Mouse (Mus musculus) left cerebral cortex, adult 18-20 months (tissue): ENCODE data around the gene F8. TPM values are rescaled to one million over a fixed set of nuclear protein-coding genes. Genes with fewer than 3 reads are reported as not detected.

Experiments used
- DNase-seq, 2 experiments: peaks; one replicate each; pipeline ENCODE4 v3.0.0; 2021 to 2022; ENCODE audit warnings: low spot score in 2 of 2, mixed read lengths in 1 of 2
- total RNA-seq, 2 experiments: library from RNA; stranded (reverse); gene quantifications; 2 replicates each; pipeline ENCODE4 v1.2.3; 2021

F8 gene
- total RNA-seq, 2 experiments from 2014 or later, result 3.0 to 3.4 TPM

DNA sequence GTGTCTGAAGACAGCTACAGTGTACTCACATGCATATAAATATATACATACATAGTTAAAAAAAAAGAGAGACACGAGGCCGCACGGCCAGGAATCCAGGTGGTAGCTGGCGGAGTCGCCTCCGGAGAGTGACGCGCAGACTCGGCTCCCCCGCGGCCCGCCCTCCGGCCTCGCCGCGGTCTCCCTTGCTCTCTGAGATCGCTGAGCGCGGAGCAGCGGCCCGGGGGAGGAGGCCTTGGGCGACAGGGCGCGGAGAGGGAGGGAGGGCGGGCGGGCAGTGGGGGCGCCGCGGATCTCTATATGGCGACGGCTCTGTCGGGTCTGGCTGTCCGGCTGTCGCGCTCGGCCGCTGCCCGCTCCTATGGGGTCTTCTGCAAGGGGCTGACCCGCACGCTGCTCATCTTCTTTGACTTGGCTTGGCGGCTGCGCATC is 239.3 kb downstream of the F8 start:
- DNase-seq, result peak in 1 of 2 experiments; percentile 12

DNA sequence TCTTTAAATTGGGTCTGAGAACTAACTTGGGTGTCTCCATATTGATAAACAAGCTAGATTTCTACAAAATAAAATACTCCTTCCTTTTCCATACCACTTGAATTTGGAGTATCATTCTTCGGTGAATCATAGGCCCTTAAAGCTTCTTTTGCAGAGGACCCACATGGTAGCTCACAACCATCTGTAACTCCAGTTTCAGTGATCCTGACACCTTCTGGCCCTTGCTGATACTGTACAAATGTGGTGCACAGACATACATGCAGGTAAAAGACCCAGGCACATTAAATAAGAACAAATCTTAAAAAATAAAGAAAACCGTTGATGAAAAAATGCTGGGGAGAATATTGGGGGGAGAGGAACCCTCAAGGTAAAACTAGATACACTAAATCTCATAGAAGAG is 244.2 kb downstream of the F8 start:
- DNase-seq, result no peak

DNA sequence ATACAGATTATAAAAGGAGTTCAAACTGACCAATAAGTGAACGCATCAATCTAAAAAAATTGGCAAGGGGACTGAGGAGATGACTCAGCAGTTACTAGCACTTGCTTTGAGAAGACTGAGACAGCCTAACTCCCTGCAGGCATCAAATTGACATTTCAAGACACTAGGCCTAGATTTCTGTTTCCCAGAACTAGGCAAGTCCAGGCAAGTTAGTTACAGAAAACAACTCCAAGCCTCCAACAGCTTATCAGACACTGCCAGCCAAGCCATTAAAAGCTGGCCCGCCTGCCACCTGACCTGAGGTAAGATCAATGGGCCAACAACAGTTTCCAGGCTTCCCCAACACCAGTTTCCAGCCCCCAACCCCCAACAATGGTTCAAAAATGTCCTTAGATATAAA is 244.7 kb downstream of the F8 start:
- DNase-seq, result no peak

DNA sequence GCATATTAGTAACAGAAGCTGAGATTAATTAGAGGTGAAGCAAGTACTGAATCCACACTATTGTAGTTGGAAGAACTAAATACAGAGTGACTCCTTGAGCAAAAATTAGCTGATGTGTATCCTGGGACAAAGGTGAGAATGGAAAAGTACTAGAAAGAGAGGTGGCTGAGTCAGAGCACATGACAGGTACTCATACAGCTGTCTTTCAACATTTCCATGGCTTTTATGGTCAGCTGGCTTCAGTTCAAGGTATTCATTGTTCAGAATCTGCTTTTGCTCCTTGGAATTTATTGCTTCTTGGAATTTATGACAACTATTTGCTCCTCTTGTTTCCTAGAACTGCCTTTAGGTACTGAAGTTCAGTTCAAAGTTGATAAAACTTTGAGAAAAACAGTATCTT is 245.5 kb downstream of the F8 start:
- DNase-seq, result no peak

DNA sequence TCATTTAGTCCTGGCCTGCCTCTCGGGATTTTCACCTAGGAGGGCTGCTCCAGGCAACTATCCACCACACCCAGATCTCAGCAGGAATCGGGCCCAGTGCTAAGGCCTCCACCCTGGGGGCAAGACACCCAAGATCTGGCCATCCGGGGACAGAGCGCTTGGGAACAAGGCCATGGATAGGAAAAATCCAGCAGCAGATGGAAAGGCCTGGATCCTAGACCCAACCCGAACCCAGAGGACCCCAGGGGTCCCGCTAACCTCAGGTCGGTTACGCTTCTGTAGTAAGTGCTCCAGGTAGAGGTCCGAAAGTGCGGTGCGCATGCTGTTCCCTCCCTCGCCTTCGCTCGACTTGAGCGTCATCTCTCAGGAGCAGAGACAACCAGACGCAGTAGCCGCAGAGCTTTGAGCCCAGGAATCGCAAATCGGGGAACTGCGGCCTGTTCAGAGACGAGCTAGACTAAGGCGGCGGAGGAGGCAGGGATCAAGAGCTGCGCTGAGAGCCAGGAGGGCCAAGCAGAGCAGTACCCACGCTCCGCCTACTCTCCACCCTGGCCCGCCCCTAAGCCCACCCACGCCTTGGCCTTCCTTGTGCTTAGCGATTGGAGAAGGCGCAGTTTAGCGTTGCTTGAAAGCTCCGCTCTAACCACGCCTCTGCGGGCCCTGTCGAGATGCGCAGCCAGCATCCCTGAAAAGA is 251.8 kb downstream of the F8 start, which contains the start of gene Mpp1:
Mpp1 (minus strand) TSS at position 550 of the 694 bp plus-strand sequence.
- peak; percentile 42 to 65 for DNase-seq

DNA sequence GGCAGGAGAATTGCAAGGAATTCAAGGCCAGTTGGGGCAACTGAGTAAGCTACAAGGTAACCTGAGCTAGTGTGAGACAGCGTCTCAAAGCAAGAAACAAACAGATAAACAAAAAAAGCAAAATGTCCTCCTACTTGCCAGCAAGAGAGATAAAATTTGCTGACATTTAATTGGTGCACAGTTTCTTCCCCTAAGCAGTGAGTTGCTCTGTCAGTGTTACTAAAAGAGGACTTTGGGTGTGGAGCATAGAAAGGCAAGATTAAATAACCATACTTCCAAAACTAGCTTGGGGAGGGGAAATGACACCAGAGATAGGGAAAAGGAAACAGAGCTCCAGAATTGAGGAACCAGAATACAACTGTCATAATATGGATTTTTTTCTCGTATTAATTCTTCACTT is 252.9 kb downstream of the F8 start:
- no peak for DNase-seq

DNA sequence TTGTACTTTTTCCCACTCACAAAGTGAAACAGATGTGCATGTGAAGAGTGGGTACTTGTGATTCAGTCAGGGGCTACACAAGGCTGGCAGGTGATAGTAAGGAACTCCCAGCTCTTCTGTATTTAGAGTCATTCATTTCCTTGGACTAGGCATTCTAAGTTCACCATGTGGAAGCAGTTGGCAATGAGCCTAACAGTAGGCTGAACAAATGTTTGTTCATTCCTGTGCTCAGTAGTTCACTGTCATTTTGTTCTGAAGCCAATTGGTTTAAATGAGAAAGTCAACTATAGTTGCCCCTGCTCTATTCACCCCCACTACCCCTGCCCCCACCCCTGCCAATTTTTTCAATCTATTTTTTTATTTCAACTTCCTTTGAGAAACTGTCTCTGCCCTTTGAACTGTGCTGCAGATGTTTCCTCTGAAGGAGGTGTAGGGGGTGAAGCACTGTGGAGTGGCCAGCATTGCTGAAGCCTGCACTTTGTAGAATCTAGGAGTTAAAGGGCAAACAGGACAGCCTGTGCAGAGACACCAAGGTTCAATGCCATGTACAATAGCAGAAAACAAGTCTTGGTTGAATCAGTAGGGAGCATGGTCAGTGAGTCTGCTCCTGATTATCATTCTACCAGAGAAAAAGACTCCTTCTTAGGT is 254.0 kb downstream of the F8 start:
- no peak for DNase-seq

DNA sequence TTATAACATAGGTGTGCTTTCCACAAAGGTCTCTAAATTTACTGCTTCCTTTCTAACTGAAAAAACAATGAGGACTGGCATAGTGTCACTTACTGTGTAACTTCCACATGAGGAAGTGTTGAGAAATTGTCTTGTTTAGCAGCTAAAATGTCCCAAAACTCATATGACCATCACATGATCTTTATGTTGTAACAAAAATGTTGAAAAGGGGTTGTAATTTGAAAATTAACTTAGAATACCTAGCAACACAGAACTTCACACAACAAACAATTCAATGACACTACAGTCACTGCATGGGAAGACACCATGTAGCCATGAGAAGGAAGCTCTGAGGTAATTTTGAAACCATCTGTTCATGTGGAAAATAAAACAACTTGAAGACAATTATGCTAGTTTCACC is 255.5 kb downstream of the F8 start:
- no peak for DNase-seq

DNA sequence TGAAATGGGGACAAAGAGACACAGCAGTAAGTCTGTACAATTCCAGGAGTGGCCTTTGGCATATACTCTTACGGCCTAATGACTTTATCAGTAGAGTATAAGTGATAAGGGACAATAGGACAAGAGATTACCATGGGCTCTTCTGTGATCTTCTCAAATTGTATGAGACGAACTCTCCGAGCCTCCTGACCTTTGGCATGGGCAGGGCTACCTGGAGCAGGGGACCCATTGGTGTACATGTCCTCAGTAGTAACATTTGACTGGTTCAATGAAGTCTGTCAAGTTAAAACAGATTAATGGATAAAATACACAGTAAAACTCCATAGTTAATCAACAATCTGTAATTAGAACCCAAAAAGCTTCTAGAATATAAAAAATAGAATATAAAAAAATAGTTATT is 256.8 kb downstream of the F8 start:
- DNase-seq, result no peak

Other genes starting within 250 kb of the F8 start
- not detected for gene Smim9, start 218.8 kb downstream of the F8 start, total RNA-seq
- gene Fundc2, start 216 bp downstream of the F8 start, total RNA-seq, result 10 to 100 TPM; 46.8 to 58.2 TPM
- gene Cmc4, start 34.0 kb upstream of the F8 start, total RNA-seq, result 10 to 100 TPM; 11.9 to 13.1 TPM
- gene Mtcp1, start 34.0 kb upstream of the F8 start, total RNA-seq, result 1 to 10 TPM; 7.2 to 9.2 TPM
- gene Brcc3, start 34.0 kb upstream of the F8 start, total RNA-seq, result 10 to 100 TPM; 39.5 to 42.1 TPM
- 10 to 100 TPM; 63.2 to 68.3 TPM for gene Vbp1, start 131.7 kb upstream of the F8 start, total RNA-seq
- gene Rab39b, start 195.6 kb upstream of the F8 start, total RNA-seq, result 10 to 100 TPM; 39.4 to 41.7 TPM